Mouse (Mus musculus): ENCODE data around the gene Fbrs.
A peak's percentile ranks its signal among the peaks of the same experiment; 100 is the strongest.
"Not testable (repeated sequence)": the region's sequence is repeated elsewhere in the genome, so short reads cannot be mapped to it uniquely, and the experiment has no call there.

Fbrs gene

DNA sequence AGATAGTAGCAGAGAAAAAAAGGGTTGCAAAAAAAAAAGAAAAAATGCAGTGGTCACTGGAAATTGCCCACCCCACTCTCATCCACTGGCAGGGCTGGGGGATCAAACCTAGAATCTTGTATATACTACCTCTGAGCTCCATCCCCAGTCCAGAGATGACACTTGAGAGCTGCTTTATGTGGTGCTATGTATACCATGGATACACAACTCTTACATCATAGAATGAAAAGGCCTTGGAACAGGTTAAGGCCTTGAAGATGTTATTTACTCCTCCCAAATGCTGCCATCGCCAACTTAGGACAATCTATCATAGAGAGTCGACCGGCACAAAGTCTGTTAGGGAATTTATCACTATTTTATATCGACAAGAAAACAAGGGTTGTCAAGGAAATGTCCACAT lies 2.1 kb upstream of the Fbrs start:
- DNase-seq, result no peak

DNA sequence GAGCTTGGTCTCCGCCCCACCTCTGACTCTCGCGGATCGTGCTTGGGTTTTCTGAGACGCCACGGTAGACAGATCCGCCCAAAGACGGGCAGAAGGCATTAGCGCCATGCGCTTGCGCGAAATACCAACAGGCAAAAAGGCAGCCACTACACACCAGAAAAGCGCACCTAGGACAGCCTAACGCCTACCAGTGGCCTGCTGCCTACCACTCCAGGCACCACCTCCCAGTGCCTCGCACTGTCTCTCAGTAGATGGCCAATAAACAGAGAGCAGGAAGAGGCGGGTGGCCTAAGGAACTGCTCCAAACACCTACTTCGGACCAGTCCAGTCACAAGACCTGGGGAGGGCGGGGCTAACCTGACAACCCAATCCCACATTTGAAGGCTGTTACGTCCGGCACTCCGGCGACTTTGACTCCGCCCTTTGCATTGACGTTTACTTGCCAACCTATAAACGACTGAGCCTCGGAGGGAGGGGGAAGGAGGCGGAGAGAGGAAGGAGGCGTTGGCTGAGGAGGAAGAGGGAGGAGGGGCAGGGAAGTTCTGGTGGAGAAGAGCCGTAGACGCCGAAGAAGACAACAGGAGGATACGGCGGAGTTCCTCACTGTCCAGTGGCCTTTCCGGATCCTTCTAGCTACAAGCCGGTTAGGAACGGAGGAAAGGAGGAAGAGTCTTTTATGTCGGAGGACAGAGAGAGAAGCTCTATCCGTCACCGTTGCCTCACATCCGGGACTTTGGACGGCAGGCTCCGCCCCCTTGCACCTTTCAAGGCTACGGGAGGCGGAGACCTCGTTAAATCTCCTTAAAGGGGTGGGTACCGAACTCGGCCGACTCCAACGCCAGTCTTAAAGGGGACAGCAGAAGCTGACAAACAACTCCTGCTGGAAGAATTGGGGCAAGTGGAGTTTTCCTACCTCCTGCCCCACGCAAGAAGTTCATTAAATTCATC lies 1.0 kb upstream of the Fbrs start:
- DNase-seq, result peak; percentile 99

DNA sequence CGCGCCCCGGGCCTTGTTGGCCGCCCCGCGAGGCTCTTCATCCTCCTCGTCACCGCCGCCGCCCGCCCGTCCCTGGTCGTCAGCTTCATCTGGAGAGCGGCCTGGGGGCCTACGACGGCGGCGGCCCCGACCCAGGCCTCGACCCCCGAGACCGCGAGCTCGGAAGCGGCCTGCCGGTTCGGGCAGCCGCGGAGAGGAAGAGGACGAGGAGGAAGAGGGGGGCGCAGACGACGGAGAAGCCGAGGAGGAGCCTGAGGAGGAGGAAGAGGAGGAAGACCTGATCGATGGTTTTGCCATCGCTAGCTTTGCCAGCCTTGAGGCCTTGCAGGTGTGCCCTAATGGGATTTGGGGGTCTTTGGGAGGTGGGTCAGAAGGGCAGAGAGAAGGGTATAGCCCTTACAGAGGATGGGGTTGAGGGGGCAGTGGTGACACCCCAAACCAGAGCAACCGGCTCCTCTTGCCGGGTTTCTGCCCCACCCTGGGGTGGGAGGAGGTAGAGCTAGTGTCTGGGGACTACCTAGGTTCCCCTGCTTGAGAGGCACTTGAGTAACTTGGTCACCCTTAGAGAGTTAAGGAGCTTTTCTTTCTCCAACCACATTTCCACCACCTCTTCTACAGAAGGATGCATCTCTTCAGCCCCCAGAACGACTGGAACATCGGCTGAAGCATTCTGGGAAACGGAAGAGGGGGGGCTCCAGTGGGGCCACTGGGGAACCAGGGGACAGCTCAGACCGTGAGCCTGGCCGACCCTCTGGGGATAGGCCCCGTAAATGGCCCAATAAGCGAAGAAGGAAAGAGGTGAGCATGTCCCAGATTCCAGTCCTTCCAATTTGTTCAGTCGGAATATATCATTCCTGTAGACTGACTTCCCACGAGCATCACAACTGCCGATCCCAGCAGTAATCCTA lies 573 bp downstream of the Fbrs start:
- no peak for DNase-seq

DNA sequence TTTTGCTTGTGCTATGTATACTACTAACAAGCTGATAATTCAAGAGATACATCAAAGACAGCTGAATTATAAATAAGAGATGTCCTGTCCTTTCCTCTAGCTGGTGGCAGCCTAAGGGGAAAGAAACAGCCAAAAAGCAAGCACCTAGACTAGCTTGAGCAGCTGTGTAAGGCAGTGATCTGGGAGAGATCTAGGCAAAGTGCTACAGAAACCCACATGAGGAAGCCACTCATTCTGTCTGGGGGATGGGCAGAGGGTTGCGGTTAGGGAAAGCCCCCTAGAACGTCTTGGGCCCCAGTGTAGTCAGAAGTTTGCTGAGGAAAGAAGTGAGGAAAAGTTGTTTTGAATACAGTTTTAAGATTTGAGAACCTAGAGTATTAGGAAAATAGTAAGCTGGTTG lies 1.3 kb downstream of the Fbrs start:
- no peak for DNase-seq

DNA sequence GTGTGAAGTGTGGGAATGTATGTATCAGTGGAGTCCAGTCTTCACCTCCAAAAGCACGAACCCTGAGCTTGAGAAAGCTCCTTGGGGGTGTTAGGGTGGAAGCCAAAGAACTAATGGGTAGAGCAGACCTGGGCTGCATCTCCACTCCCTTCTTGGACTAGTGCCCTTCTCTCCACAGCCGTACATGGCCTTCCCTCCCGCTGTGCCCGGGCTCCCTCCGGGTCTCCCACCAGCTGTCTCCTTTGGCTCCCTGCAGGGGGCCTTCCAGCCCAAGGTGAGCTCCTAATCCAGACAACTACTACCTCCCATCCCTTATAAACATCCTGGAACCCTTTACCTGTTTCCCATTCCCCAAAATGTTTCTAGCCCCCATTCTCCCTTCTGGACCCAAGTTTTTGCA lies 6.4 kb downstream of the Fbrs start:
- DNase-seq, result no peak

DNA sequence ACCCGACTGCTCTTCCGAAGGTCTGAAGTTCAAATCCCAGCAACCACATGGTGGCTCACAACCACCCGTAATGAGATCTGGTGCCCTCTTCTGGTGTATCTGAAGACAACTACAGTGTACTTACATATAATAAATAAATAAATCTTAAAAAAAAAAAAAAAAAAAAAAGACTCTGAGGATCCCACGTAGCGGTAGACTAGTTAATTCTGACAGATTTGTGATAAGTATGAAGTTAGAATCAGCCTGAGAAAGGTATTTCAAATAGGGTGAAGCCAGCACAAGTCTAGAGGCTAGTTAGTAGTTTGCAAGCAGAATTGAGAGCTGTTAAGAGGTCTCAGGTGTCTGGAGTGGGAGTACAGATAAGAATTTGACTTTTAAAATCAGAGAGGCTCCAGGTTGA lies 9.4 kb downstream of the Fbrs start:
- not testable (repeated sequence) for DNase-seq

DNA sequence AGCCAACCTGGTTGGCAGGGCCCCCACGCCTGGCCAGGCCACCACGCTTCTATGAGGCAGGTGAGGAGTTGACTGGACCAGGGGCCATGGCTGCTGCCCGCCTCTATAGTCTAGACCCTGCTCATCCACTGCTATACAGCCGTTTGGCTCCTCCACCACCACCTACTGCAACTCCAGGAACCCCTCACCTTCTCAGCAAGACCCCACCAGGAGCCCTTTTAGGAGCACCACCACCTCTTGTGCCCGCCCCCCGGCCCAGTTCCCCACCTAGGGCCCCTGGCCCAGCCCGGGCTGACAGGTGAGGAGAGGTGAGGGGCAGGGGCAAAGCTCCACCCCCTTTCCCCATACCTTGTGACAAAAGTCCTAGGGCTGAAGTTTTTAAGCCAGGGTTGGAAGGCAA lies 11.0 kb downstream of the Fbrs start:
- DNase-seq, result no peak

DNA sequence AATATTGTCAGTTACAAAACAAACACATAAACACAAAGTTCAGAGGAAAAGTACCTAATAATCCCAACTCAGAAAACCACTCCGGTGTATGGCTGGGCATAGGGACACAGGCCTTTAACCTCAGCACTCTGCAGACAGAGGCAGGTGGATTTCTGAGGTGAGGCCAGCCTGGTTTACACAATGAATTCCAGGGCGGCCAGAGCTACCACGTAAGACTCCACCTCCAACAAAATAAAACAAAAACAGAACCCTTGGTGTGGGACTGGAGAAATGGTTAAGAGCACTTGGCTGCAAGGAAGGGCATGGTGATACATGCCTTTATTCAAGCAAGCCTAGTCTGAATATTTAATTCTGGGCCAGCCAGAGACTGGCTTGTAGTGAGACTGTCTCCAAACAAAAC lies 12.8 kb downstream of the Fbrs start:
- no peak for DNase-seq

DNA sequence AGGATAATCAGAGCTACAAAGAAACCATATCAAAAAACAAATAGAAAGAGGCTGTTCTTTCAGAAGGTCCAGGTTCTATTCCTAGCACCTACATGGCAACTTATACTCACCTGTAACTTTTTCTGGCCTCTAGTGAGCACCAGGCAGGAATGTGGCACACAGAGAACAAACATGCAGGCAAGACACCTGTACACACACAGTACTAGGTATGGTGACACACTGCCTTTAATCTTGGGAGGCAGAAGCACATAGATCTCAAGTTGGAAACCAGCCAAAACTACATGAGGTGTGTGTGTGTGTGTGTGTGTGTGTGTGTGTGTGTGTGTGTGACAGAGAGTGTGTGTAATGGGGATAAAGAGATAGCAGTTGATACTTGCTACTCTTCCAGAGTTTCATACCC lies 15.6 kb downstream of the Fbrs start:
- DNase-seq, result no peak

DNA sequence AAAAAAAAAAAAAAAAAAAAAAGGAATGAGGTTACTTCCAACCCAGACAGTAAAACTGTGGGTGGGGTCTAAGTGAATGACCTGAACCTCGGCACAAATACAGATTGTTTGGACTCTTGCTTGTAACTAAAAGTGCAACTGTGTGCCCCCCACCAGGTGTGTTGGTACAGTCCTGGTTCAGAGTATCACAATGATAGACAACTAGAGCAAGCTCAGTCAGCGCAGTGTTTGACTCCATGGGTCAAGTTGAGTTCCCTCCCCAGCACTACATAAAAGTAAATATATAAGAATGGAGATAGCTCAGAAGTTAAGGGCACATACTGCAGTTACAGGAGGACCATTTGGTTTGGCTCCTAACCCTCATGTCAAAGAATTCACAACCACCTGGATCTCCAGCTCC lies 18.4 kb downstream of the Fbrs start:
- no peak for DNase-seq

DNA sequence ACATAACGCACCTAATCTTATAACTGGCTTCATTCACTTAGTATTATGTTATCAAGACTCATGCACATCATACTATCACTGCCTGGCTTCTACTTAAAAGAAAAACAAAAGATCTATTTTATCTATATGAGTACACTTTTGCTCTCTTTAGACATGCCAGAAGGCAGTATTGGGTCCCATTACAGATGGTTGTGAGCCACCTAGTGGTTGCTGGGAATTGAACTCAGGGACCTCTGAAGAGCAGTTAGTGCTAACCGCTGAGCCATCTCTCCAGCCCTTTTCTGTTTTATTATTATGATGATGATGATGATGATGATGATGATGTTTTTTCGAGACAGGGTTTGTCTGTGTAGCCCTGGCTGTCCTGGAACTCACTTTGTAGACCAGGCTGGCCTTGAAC lies 19.4 kb downstream of the Fbrs start:
- DNase-seq, result peak; percentile 57

DNA sequence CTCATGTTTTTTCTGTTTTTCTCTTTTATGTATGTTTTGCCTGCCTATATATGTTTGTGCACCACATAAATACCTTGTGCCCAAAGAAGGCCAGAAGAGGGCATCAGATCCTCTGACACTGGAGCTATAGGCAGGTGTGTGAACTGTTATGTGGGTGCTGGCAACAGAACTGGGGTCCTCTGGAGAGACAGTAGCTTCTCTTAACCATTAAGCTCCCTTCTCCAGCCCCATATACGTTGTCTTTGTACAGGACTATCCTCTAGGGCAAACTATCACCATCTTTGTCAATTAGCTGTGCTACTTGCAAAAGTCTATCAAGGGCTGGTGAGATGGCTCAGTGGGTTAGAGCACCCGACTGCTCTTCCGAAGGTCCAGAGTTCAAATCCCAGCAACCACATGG lies 29.3 kb downstream of the Fbrs start:
- no peak for DNase-seq

DNA sequence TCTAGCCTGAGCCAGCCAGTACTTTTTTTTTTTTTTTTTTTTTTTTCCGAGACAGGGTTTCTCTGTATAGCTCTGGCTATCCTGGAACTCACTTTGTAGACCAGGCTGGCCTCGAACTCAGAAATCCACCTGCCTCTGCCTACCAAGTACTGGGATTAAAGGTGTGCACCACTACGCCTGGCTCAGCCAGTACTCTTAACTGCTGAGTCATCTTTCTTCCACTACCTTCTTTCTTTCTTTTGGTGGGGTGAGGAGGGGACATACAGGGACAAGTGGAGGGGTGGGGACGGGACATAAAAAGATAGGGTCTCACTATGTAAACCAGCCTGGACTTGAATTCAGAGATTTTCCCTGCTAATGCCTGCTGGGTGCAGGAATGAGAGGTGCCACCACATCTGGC lies 30.8 kb downstream of the Fbrs start:
- DNase-seq, result not testable (repeated sequence)

DNA sequence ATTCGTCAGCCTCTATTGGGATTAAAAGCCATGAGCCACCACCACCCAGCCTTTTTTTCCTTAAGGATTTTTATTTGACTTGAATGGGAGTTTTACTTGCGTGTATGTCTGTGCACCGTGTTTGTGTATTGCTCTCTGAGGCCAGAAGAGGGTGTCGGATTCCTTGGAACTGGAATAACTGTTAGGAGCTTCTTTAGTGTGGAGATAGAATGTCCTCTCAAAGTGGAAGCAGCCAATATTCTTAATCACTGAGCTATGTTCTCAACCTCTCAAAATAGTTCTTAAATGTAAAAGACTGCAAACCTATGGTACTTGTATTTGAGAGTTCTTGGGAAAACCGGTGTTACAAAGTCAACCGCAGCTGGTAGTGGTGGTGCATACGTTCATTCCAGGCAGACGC lies 32.2 kb downstream of the Fbrs start:
- no peak for DNase-seq

DNA sequence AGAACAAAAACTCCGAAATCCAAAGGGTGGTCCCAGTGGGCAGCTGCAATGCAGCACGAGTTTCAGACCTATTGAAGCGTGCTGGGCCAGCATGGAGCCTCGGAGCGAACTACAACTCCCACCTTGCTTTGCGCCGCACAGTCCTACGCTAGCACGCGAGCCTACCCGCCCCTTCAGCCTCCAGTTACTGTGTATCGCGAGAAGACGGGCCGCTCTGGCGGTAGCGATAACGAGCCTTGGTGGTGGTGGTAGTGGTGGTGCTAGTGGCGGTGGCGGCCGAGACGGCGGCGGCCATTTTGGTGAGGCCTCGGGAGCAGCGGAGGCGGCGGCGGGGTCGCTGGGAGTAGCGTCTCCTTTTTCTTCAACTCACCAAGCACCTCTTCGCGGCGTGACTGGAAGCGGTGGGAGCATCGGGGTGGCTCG lies 32.8 kb downstream of the Fbrs start, which contains the start of gene Srcap:
TSS of gene Srcap (plus strand) at position 176 of the 423 bp plus-strand sequence.
- peak; percentile 96 for DNase-seq

DNA sequence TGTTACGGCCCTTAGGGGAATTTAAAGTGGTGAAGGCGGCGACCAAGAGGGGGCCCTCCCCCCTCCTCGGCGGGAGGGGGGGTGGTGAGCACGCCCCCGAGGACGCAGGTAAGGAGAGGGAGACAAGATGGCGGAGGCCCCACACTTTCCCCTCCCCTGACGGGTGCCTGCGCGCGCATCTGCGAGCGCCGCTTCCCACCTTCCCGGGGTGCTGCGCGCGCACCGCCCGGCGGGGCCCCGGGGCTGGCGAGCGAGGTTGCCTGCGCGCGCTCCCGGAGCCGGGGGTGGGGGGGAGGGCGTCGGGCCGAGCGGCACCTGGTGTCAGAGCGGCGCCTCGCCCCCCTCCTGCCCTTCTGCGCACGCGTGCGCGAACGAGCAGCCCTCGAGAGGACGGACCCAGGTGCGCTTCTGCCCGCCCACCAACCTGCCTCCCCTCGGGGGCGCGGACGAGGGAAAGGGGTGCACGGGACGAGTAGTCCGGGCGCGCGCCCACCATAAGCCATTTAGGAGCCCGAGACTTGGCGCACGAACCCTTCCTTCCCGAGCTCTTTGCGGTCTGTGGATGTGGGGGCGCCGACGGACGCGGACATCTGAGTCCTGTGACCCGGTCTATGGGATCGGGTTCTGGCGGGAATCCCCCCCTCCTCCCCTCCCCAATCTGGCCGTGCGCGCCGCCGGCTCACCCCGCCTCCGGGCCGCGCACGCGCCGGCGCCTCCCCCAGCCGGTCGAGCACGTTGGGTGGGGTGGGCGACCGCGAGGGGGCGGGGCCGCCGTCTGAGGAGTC lies 33.4 kb downstream of the Fbrs start:
- peak; percentile 90 for DNase-seq

DNA sequence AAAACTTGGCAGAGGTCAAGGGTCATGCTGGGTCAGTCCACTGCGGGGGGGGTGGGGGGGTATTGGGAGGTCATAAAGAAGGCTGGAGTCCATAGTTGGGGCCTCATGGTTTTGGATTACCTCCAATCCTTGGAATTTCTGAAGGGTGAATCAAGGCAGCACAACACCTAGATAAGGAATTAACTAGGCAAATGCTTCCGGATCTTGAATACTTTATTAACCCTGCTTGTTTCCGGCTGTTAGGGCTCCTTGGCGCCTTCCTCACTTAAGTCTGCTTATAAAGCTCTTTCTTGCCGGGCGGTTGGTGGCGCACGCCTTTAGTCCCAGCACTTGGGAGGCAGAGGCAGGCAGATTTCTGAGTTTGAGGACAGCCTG lies 34.0 kb downstream of the Fbrs start:
- peak; percentile 22 for DNase-seq

DNA sequence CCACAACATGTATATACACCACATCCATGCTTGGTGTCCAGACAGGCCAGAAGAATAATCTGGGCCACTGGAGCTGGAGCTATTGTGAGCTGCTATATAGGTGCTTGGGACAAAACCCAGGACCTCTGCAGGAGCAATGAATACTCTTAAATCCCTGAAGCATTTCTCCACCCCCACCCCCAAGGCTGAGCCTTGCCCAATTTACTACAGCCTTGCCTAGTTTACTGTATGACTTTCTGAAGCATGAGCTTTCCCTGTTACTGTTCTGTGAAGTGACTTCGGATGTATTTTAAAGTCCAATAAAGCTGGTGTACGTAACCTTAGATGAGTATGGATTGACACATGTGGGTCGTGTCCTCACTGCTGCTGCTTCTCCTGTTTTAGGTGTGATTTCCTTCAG lies 34.8 kb downstream of the Fbrs start:
- DNase-seq, result no peak

DNA sequence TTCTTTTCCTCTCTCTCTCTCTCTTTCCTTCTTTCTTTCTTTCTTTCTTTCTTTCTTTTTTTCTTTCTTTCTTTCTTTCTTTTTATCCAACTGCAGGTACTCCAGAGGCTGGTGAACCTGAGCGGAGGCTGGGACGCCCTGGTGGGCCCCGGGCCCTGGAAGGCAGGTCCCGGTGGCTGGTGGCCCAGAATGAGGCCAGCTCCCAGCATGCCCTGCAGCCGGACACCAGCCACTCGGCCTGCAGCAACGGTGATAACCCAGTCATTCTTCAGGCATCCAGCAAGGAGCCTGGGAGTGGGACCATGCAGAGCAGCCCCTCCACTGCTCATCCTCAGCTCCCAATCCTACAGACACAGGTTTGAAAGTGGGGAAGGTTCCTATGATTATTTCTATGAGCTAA lies 36.8 kb downstream of the Fbrs start:
- no peak for DNase-seq

DNA sequence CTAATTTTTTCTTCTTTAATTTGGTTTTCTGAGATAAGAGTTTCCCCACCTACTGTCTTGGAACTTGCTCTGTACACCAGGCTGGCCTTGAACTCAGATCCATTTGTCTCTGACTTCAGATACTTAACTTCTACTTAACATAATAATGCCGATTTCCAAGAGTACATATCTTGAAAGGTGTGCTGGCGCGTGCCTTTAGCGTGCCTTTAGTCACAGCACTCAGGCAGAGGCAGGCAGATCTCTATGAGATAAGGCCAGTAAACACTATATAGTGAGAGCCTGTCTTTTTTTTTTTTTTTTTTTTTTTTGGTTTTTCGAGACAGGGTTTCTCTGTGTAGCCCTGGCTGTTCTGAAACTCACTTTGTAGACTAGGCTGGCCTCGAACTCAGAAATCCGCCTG lies 37.3 kb downstream of the Fbrs start:
- no peak for DNase-seq

DNA sequence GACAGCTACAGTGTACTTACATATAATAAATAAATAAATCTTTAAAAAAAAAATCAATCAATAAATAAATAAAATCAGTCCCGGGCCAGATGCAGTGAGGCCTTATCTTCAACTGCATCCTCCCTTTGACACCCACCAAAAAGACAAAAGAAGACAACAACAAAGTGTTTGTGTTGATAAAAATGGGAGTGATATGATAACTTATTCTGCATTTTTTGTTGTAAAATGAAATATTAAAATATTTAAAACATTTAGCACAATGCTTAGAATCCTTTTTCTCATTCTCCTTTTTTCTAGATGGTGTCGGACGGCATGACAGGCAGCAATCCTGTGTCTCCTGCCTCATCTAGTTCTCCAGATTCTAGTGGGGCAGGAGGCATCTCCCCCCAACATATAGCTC lies 40.3 kb downstream of the Fbrs start, which contains the start of gene Gm42715:
TSS of gene Gm42715 (plus strand) at position 301 of the 400 bp plus-strand sequence.
- no peak for DNase-seq

All from lung, postnatal 14 days (tissue).